Mouse (Mus musculus): ENCODE results near the gene Pde1c. TPM values are rescaled to one million over a fixed set of nuclear protein-coding genes. Genes with fewer than 3 reads are reported as not detected.

Pde1c gene
- total RNA-seq, 1 experiment, result 0.18 TPM

GRCm38 (mm10) chr6:56425846-56426245, 143.1 kb downstream of the Pde1c start:
- H3K4me3 ChIP-seq (ENCODE audit: insufficient read depth in 1 of 2, low read depth in 1 of 2, low read length in 2 of 2, poor library complexity in 1 of 2, severe bottlenecking in 1 of 2), result no peak overlapping the region
- no peak overlapping the region for H3K9ac ChIP-seq (ENCODE audit: insufficient read depth, low read depth, low read length, poor library complexity, severe bottlenecking)
- no peaks in the 10 kb centered on the region for H3K4me1 ChIP-seq (ENCODE audit: control insufficient read depth in 2 of 2, insufficient read depth in 2 of 2, low read length in 2 of 2, poor library complexity in 1 of 2)
- no peak overlapping the region for H3K27ac ChIP-seq (ENCODE audit: insufficient read depth, low read depth, low read length, poor library complexity, severe bottlenecking)
- no peaks in the 10 kb centered on the region for H3K9me3 ChIP-seq (ENCODE audit: control insufficient read depth, insufficient read depth, low read depth, low read length)
- H3K36me3 ChIP-seq (ENCODE audit: control insufficient read depth, insufficient read depth, low read length, poor library complexity, severe bottlenecking), result no peaks in the 10 kb centered on the region
- in situ Hi-C loops (cut with MboI; ENCODE audit: low sequenced_read_pairs in 2 of 2, unreplicated experiment in 2 of 2), result loop anchor here in 1 of 2 experiments (25.0 kb wide), 1 partner anchor 364 kb away; no protein-coding TSS in a partner anchor
- no peak for DNase-seq (ENCODE audit: low read depth, low spot score)
- no peak for TF ChIP-seq HCFC1 (IDR thresholded peaks at IDR 0.05; ENCODE audit: borderline replicate concordance, insufficient read depth, low read length)
- TF ChIP-seq ZC3H11A (IDR thresholded peaks at IDR 0.05; ENCODE audit: borderline replicate concordance, low read depth, low read length), result no peak
- TF ChIP-seq MAFK (IDR thresholded peaks at IDR 0.05; ENCODE audit: insufficient read depth, low read depth, low read length), result no peak
- TF ChIP-seq ZNF384 (IDR thresholded peaks at IDR 0.05; ENCODE audit: low read depth, low read length), result no peak
- TF ChIP-seq CHD2 (IDR thresholded peaks at IDR 0.05; ENCODE audit: low read depth, low read length), result no peak

DNA sequence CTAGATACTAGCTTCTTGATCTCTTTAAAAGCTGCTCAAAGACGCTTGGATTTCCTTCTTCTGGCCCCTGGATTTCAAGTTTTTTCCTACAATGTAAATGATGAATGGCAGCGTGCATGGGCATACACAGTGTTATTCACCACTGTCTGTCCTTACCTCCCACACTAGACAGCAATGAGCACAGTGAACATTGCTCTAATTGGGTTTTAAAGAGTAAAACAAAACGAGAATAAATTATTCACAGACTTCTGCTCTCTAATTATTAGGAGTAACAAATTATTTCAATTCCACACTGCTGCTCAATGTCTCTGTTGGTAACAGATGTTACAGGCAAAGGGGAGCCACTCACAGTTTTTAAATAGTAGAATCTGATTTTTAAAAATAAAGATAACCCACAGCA, 146.0 kb downstream of the Pde1c start:
- Histone ChIP-seq H3K27ac (ENCODE audit: insufficient read depth, low read depth, low read length, poor library complexity, severe bottlenecking) (no peak overlapping the region), H3K4me3 (ENCODE audit: insufficient read depth in 1 of 2, low read depth in 1 of 2, low read length in 2 of 2, poor library complexity in 1 of 2, severe bottlenecking in 1 of 2) (no peak overlapping the region), H3K9me3 (ENCODE audit: control insufficient read depth, insufficient read depth, low read depth, low read length) (no peaks in the 10 kb centered on the region), H3K36me3 (ENCODE audit: control insufficient read depth, insufficient read depth, low read length, poor library complexity, severe bottlenecking) (no peaks in the 10 kb centered on the region), H3K9ac (ENCODE audit: insufficient read depth, low read depth, low read length, poor library complexity, severe bottlenecking) (no peak overlapping the region), H3K4me1 (ENCODE audit: control insufficient read depth in 2 of 2, insufficient read depth in 2 of 2, low read length in 2 of 2, poor library complexity in 1 of 2) (no peaks in the 10 kb centered on the region)
- in situ Hi-C loops (cut with MboI; ENCODE audit: low sequenced_read_pairs in 2 of 2, unreplicated experiment in 2 of 2), result no loop called here
- TF ChIP-seq ZC3H11A (IDR thresholded peaks at IDR 0.05; ENCODE audit: borderline replicate concordance, low read depth, low read length) (no peak), MAFK (IDR thresholded peaks at IDR 0.05; ENCODE audit: insufficient read depth, low read depth, low read length) (no peak), ZNF384 (IDR thresholded peaks at IDR 0.05; ENCODE audit: low read depth, low read length) (no peak)
- no peak for DNase-seq (ENCODE audit: low read depth, low spot score)

DNA sequence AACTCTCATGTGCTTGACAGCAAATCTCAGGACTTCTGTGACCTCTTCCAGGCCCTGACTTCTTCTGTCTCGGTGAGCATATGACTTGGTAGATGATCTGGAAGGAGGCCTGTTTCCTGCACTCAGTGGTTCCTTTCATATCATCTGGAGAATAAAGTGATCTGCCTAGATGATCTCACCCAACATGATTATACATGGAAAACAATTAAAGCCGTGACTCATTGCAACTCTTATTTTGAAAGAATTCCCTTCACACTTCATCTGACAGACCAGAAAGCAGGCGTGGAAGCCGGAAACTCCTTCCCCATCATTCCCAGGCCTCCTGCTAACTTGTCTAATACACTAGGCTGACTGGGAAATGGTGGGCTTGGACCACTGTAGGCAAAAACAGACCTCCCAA, 152.7 kb downstream of the Pde1c start:
- in situ Hi-C loops (cut with MboI; ENCODE audit: low sequenced_read_pairs in 2 of 2, unreplicated experiment in 2 of 2), result no loop called here
- no peak for TF ChIP-seq ZC3H11A (IDR thresholded peaks at IDR 0.05; ENCODE audit: borderline replicate concordance, low read depth, low read length)
- no peak for TF ChIP-seq MAFK (IDR thresholded peaks at IDR 0.05; ENCODE audit: insufficient read depth, low read depth, low read length)
- no peak for TF ChIP-seq HCFC1 (IDR thresholded peaks at IDR 0.05; ENCODE audit: borderline replicate concordance, insufficient read depth, low read length)
- no peak for TF ChIP-seq CHD2 (IDR thresholded peaks at IDR 0.05; ENCODE audit: low read depth, low read length)
- TF ChIP-seq ZNF384 (IDR thresholded peaks at IDR 0.05; ENCODE audit: low read depth, low read length), result no peak
- H3K27ac ChIP-seq (ENCODE audit: insufficient read depth, low read depth, low read length, poor library complexity, severe bottlenecking), result no peak overlapping the region
- H3K9ac ChIP-seq (ENCODE audit: insufficient read depth, low read depth, low read length, poor library complexity, severe bottlenecking), result no peak overlapping the region
- H3K4me3 ChIP-seq (ENCODE audit: insufficient read depth in 1 of 2, low read depth in 1 of 2, low read length in 2 of 2, poor library complexity in 1 of 2, severe bottlenecking in 1 of 2), result no peak overlapping the region
- H3K4me1 ChIP-seq (ENCODE audit: control insufficient read depth in 2 of 2, insufficient read depth in 2 of 2, low read length in 2 of 2, poor library complexity in 1 of 2), result no peaks in the 10 kb centered on the region
- H3K36me3 ChIP-seq (ENCODE audit: control insufficient read depth, insufficient read depth, low read length, poor library complexity, severe bottlenecking), result no peaks in the 10 kb centered on the region
- no peaks in the 10 kb centered on the region for H3K9me3 ChIP-seq (ENCODE audit: control insufficient read depth, insufficient read depth, low read depth, low read length)
- DNase-seq (ENCODE audit: low read depth, low spot score), result no peak

DNA sequence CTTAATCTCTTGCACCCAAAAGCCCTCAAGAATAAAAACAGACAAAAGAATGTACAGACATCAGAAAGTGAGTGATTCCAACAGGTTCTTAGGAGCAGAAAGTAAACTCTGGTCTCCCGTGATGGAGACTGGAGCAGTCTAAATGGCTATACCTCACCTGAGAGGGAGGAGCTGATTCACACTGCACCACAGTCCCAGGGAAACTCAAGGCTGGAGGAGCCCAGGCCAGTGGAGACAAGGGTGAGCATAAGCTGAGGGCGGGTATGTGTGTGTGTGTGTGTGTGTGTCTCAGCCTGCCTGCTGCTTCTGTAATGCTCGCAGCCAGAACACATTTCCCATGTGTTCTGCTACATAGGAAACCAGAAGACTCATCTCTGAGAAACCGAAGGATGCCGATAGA, 179.7 kb downstream of the Pde1c start:
- no peaks in the 10 kb centered on the region for H3K9me3 ChIP-seq (ENCODE audit: control insufficient read depth, insufficient read depth, low read depth, low read length)
- H3K36me3 ChIP-seq (ENCODE audit: control insufficient read depth, insufficient read depth, low read length, poor library complexity, severe bottlenecking), result no peaks in the 10 kb centered on the region
- no peak overlapping the region for H3K9ac ChIP-seq (ENCODE audit: insufficient read depth, low read depth, low read length, poor library complexity, severe bottlenecking)
- no peak overlapping the region for H3K27ac ChIP-seq (ENCODE audit: insufficient read depth, low read depth, low read length, poor library complexity, severe bottlenecking)
- H3K4me1 ChIP-seq (ENCODE audit: control insufficient read depth in 2 of 2, insufficient read depth in 2 of 2, low read length in 2 of 2, poor library complexity in 1 of 2), result no peaks in the 10 kb centered on the region
- TF ChIP-seq HCFC1 (IDR thresholded peaks at IDR 0.05; ENCODE audit: borderline replicate concordance, insufficient read depth, low read length) (no peak), ZC3H11A (IDR thresholded peaks at IDR 0.05; ENCODE audit: borderline replicate concordance, low read depth, low read length) (no peak), ZNF384 (IDR thresholded peaks at IDR 0.05; ENCODE audit: low read depth, low read length) (no peak), MAFK (IDR thresholded peaks at IDR 0.05; ENCODE audit: insufficient read depth, low read depth, low read length) (no peak), CHD2 (IDR thresholded peaks at IDR 0.05; ENCODE audit: low read depth, low read length) (no peak)
- no peak overlapping the region for H3K4me3 ChIP-seq (ENCODE audit: insufficient read depth in 1 of 2, low read depth in 1 of 2, low read length in 2 of 2, poor library complexity in 1 of 2, severe bottlenecking in 1 of 2)
- in situ Hi-C loops (cut with MboI; ENCODE audit: low sequenced_read_pairs in 2 of 2, unreplicated experiment in 2 of 2), result no loop called here
- no peak for DNase-seq (ENCODE audit: low read depth, low spot score)

DNA sequence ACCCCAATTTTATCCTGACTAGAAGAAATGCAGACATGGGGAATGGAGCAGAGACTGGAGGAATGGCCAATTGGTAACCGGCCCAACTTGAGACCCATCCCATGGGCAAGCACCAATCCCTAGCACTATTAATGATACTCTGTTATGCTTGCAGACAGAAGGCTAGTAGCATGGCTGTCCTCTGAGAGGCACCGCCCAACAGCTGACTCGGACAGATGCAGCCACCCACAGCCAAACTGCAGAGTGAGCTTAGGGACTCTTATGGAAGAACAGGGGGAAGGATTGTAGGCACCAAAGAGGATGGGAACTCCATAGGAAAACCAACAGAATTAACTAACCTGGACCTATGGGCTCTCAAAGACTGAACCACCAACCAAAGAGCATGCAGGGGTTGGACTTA, 192.5 kb downstream of the Pde1c start:
- Histone ChIP-seq H3K9ac (ENCODE audit: insufficient read depth, low read depth, low read length, poor library complexity, severe bottlenecking) (no peak overlapping the region), H3K4me3 (ENCODE audit: insufficient read depth in 1 of 2, low read depth in 1 of 2, low read length in 2 of 2, poor library complexity in 1 of 2, severe bottlenecking in 1 of 2) (no peak overlapping the region), H3K4me1 (ENCODE audit: control insufficient read depth in 2 of 2, insufficient read depth in 2 of 2, low read length in 2 of 2, poor library complexity in 1 of 2) (no peaks in the 10 kb centered on the region), H3K36me3 (ENCODE audit: control insufficient read depth, insufficient read depth, low read length, poor library complexity, severe bottlenecking) (no peaks in the 10 kb centered on the region), H3K9me3 (ENCODE audit: control insufficient read depth, insufficient read depth, low read depth, low read length) (no peaks in the 10 kb centered on the region), H3K27ac (ENCODE audit: insufficient read depth, low read depth, low read length, poor library complexity, severe bottlenecking) (no peak overlapping the region)
- TF ChIP-seq MAFK (IDR thresholded peaks at IDR 0.05; ENCODE audit: insufficient read depth, low read depth, low read length), result no peak
- no peak for TF ChIP-seq ZC3H11A (IDR thresholded peaks at IDR 0.05; ENCODE audit: borderline replicate concordance, low read depth, low read length)
- no peak for TF ChIP-seq HCFC1 (IDR thresholded peaks at IDR 0.05; ENCODE audit: borderline replicate concordance, insufficient read depth, low read length)
- TF ChIP-seq CHD2 (IDR thresholded peaks at IDR 0.05; ENCODE audit: low read depth, low read length), result no peak
- no peak for TF ChIP-seq ZNF384 (IDR thresholded peaks at IDR 0.05; ENCODE audit: low read depth, low read length)
- DNase-seq (ENCODE audit: low read depth, low spot score), result no peak
- in situ Hi-C loops (cut with MboI; ENCODE audit: low sequenced_read_pairs in 2 of 2, unreplicated experiment in 2 of 2), result no loop called here

All from ES-E14 (cell line).